ENCODE assay signal across 8 mouse cellular contexts in the genomic region with DNA sequence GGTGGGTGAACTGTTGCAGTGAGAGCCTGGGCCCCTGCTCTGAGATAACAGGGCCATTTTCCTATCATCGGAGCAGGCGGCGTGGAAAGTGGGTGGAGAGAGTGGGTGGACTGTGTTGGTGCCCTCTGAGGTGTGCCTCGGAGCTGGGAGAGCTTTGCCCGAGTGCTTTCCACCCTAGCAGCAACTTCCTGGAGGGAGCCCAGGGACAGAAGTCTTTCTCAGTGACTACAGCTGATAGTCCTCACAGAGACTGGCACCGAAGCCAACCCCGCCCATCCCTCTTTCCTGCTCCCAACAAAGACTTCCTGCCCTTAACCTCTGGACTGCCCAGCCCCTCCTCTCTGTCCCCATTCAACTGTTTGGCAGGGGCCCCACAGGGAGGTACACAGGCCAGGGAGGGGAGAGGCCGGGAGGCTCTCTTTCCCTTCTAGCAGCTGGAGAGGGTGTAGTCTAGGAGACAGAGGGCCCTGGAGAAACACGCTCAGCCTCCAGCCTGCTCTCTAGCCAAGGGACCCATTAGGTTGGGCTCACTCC. TPM values are rescaled to one million over a fixed set of nuclear protein-coding genes. Genes with fewer than 3 reads are reported as not detected.
DNase-seq lines count a peak whose midpoint lies in the region.

No protein-coding gene starts in this region.

- peak; percentile 50 for DNase-seq in ES-CJ7 (ENCODE audit: low read depth, low spot score)
- DNase-seq in brain, adult 2 months (ENCODE audit: low read depth, low spot score): peak; percentile 48
- peak; percentile 43 to 57 for DNase-seq in frontal cortex, postnatal 10 days (ENCODE audit: low spot score in 2 of 2)
- DNase-seq in hindbrain, embryonic 10.5 days (ENCODE audit: low spot score): peak; percentile 89
- peak; percentile 61 for DNase-seq in layer of hippocampus, adult 9-11 months
- peak; percentile 97 for DNase-seq in lung, postnatal 10 days
- peak; percentile 48 for DNase-seq in right cerebral cortex, adult 18-20 months
- peak; percentile 74 to 88 for DNase-seq in urinary bladder, postnatal 36 days (ENCODE audit: low spot score in 2 of 2)

- WGBS in hindbrain, embryonic 10.5 days: 6% methylated on average over 9 of the region's 9 CpGs

- H3K4me1 ChIP-seq in hindbrain, embryonic 10.5 days (replicated peaks): peaks cover 93% of the 10 kb centered on the region

- peaks cover 20% of the 10 kb centered on the region for H3K27me3 ChIP-seq in hindbrain, embryonic 10.5 days (ENCODE audit: insufficient read depth, poor library complexity, severe bottlenecking)

- peaks cover 10% of the 10 kb centered on the region; the same call in 1 of the 2 replicates for H3K36me3 ChIP-seq in hindbrain, embryonic 10.5 days

- no peaks in the 10 kb centered on the region for H3K9me3 ChIP-seq in hindbrain, embryonic 10.5 days

- H3K27ac ChIP-seq in hindbrain, embryonic 10.5 days: peak overlapping the region; percentile 90

- H3K4me3 ChIP-seq in hindbrain, embryonic 10.5 days: peak overlapping the region; percentile 46

RNA-seq across cellular contexts. Expression of gene Tmem94, which starts 13.9 kb away (rescaled TPM):
- polyA plus RNA-seq in hindbrain, embryonic 10.5 days (2016; fragmentation: Nextera tagmentation; extraction: Ambion mirVana): 42.0 and 47.4 TPM in 2 replicates

RNA-seq across cellular contexts. Expression of gene Caskin2, which starts 34.3 kb away (rescaled TPM):
- 19.0 and 21.5 TPM in 2 replicates for polyA plus RNA-seq in hindbrain, embryonic 10.5 days (2016; fragmentation: Nextera tagmentation; extraction: Ambion mirVana)

RNA-seq across cellular contexts. Expression of gene Tsen54, which starts 35.4 kb away (rescaled TPM):
- 38.1 and 41.5 TPM in 2 replicates for polyA plus RNA-seq in hindbrain, embryonic 10.5 days (2016; fragmentation: Nextera tagmentation; extraction: Ambion mirVana)

RNA-seq across cellular contexts. Expression of gene Llgl2, which starts 44.7 kb away (rescaled TPM):
- 10.4 and 11.9 TPM in 2 replicates for polyA plus RNA-seq in hindbrain, embryonic 10.5 days (2016; fragmentation: Nextera tagmentation; extraction: Ambion mirVana)

Comparison
In these comparisons a context has a peak if more than half of its experiments do, and no peak if none do; other contexts are left out.
1. Peak in every context shown above with its lines: DNase-seq, H3K4me3 ChIP-seq and H3K27ac ChIP-seq.